Mouse (Mus musculus) gastrocnemius, postnatal 14 days (tissue): Measurements from ENCODE around the gene Klhl10. TPM values are rescaled to one million over a fixed set of nuclear protein-coding genes. Genes with fewer than 3 reads are reported as not detected.
A peak's percentile ranks its signal among the peaks of the same experiment; 100 is the strongest.

Source experiments
- DNase-seq: peaks from one replicate; pipeline ENCODE4 v3.0.0; 2021; ENCODE audit warnings: mixed read lengths
- intact Hi-C: fragments of 180-260 bp; cut with DNase I; formaldehyde crosslinking; loops from one replicate; pipeline ENCODE4 v1.15.1; 2025; ENCODE audit warnings: low total_unique reads
- total RNA-seq, 2 experiments: library from RNA; stranded (reverse); gene quantifications; 2 replicates each; pipeline ENCODE4 v1.2.3; 2021

Gene Klhl10
- total RNA-seq, 2 experiments from 2014 or later = 0.33 to 0.43 TPM

DNA sequence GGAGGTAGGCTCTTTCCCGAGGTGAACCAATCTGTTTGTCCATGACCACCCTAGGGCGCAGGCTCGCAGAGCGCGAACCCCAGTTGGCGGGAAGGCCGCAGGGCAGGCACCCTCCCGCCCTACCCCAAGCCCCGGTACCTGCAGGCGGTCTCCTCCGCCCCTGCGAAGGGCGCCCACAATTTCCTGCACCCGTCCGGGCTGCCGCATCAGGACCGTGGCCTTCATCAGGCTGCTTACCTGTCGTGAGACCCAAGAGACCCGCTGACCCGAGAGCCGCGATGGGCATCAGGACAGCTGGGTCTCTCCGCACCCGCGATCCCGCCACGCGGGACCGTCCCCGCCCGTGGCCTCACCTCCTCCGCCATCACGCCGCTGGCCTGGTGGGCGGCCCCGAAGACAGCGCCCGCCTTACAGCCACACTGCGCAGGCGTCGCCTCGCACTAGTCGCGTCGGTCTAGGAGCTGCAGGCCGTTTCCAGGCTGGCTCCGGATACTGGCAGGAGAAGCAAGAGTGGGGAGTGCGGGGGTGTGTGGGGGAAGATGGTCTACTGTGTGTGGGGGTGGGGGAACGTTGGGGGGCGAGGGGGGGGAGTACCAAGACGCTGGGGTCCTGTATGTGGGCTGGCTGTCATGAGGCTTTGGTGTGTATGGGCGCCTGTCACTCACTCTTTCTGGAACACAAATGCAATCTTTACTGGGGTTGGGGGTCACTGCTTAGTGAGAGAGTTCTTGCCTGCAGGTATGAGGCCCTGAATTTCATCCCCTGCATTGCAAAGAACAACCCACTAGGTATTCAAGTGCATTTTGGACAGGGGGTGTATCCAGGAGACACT is 810 bp upstream of the Klhl10 start:
- peak; percentile 87 for DNase-seq
- intact Hi-C loops = no loop called here

DNA sequence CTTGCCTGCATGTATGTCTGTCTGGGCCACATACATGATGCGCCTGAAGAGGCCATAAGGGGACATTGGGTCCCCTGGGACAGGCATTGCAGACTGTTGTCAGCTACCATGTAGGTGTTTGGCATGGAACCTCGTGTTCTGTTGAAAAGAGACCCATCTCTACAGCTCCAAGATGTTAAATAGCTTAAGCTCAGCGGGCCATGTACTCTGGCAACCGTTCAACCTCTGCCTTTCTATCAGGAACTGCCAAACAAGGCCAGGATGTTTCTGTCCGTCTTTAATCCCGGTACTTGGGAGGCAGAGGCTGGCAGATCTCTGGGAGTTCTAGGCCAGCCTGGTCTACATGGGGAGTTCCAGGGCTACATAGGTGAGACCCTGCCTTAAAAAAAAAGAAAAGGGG is 908 bp downstream of the Klhl10 start:
- intact Hi-C loops = no loop called here
- DNase-seq = no peak

DNA sequence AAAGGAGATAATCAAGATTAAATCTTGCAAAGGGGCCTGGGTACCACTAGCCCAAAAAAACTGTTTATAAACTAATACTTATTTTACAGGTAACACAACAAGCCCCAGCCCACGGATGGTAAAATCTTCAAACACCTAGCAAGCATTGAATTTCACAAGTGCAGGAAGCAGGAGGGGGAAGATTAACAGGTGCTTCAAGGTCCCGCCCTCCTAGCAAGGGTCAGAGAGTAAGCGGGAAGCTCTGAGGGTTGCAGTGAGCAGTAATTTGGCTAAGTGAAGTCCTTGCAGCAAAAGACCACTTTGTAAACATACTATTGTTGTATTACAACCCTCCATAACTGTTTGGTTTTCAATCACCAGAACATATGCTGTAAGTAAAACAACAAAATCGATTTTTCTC is 15.5 kb downstream of the Klhl10 start:
- no peak for DNase-seq
- intact Hi-C loops = no loop called here

DNA sequence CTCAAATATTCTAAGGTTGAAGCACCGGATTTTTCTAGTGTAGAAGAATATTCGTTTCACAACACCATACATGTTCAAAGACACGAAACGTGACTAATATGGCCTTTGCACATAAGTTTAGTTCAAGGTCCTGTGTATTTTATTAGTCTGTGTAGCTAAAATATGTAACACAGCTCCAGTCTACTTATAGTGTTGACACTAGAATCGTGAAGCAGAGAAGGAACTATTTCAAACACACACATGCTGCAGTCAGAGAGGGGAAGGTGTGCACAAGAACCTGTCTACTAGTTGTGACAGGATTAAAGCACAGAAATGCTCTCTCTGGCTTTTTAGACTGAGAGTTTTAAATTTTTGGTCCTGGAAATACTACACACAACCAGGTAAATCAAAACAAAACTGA is 16.0 kb downstream of the Klhl10 start:
- intact Hi-C loops = no loop called here
- no peak for DNase-seq

DNA sequence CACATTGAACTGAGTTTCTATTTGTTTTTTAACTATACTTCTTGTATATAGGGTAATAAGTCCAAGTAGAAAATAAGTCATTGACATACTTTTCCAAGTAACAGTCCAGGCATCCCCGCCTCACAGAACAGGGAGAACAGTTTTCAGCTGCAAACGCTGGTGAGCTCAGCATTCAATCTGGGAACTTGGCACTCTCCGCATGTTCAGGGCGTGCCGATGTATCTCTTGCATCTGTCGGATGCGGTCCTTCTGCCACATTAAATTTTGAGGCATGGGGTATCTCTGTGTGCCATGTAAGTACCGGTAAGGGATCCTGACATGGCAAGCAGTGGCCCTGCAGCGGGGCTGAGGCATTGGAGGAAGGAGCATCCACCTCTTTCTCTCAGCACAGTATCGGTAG is 21.0 kb downstream of the Klhl10 start:
- DNase-seq = no peak
- intact Hi-C loops = no loop called here

DNA sequence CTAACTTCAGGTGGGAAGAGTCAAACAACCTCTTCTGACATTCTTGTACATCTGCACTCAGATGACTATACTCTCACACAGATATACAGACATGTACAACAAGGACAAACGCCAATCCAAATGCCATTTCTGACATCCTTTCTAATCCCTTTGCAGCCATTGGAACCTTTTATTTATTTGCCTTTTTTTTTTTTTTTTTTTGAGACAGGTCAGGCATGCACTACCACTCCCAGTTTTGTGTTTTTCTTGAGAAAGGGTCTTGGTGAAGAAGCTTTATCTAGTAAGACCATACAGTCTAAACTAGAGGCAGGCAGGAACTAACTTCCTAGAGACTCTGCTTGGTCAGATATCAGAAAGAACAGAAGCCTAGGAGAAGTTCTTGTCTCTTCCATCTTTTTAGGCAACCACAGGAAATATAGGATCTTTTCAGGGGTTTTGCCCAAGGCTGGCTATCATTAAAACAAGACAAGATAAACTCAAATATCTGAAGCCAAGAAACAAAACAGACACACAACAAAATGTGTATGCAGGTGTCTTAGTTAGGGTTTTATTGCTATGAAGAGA is 23.6 kb downstream of the Klhl10 start:
- no peak for DNase-seq
- intact Hi-C loops = no loop called here

DNA sequence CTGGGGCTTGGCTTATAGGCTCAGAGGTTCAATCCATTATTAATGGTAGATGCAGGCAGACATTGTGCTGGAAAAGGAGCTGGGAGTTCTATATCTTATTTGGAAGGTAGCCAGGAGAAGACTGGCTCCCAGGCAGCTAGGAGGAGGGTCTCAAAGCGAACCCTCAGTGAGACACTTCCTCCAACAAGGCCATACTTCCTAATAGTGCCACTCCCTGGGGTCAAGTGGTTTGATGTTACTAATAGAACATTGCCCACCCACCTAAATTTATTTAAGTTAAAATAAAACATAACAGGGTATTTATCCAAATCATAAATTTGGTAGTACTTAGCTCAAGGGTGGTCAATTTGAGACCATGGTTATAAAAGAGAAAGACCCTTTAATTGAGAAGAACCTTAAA is 24.1 kb downstream of the Klhl10 start:
- intact Hi-C loops = no loop called here
- DNase-seq = no peak

DNA sequence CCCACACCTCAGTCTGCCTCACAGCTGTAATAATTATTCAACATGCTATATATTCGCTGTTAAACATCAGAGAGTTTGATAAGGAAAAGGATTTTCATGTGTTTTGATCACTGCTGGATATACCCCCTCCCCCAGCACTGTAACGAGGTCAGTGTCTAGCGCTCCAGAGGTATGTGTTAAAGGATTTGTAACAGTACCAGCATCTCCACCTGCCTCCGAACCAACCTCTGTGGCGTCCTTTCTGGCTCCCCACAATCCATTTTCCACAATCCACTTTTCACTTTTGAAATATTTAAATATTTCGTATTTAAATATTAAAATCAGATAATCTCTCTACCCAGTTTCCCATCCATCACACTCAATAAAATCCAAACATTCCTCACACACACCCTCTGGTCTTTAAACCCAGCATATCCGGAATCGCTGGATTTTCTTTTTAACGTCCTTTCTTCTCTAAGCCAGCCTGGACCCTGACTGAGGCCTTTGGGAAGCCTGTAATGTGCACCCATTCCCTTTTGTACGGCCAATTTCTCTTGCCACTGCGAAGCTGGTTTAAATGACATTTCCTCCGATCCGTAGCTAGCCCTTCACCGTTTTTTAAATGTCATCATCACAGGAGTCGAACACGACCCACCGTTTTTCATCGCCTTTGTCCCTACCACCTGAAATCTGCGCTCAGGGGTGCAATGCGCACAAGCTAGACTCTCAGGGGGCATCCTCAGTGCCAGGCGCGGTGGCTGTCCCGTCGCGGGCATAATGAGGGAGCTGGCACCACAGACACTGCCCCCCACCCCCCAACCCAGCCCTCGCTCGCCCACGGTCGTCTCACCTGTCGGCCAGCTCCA is 29.9 kb downstream of the Klhl10 start:
- intact Hi-C loops = loop anchor here (2.0 to 5.0 kb wide), 2 partner anchors 47 to 104 kb away; no protein-coding TSS in a partner anchor
- DNase-seq = no peak

DNA sequence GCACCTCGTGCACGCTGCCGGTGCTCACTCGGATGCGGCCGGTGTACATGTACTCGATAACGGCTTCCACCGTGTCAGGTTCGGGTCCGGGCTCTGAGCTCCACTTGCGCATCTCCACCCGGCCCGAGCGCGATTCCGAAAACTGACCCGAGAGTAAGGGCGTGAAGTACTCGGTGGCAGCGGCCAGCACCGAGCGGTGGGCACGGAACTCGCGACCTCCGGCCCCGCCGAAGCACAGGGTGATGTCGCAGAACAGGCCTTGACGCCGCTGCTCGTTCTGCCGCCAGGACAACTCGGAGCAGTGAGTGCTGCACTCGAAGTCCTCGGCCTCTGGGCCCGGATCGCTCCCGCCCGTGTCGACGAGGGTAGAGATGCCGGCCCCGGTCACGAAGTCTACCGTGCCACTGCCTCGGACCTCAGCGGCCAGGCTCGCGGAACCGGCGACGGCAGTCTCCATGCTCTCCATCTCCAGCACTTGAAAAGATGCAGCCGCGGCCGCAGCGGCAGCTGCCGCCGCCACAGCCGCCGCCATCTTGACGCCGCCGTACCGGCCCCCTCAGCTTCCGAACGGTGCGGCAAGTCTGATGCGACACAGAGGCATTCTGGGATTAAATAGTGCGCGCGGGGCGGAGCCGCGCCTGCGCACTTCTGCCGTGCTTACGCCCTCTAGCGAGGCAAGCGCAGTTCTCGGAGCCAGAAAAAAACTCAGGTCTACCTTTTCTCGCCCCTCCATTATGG is 30.6 kb downstream of the Klhl10 start, which contains the start of gene Klhl11:
Gene Klhl11 (minus strand): TSS at position 545 of the 738 bp plus-strand sequence.
- DNase-seq = peak; percentile 90
- intact Hi-C loops = loop anchor here (2.0 to 5.0 kb wide), 2 partner anchors 48 to 105 kb away; no protein-coding TSS in a partner anchor

DNA sequence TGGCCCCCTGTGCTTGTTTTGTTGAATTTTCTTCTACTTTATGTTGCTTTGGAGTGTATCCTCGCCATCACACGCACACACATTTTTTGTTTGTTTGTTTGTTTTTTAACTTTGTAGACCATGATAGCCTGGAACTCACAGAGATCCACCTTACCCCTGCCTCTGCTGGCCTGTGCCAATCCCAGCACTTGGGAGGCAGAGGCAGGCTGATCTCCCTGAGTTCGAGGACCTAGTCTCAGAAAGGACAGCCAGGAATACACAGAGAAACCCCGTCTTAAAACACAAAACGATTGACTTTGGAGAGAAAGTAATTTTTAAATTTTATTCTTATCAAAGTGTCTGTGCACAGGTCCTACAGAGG is 31.2 kb downstream of the Klhl10 start:
- DNase-seq = no peak
- intact Hi-C loops = loop anchor here (2.0 to 5.0 kb wide), 2 partner anchors 48 to 106 kb away; no protein-coding TSS in a partner anchor

DNA sequence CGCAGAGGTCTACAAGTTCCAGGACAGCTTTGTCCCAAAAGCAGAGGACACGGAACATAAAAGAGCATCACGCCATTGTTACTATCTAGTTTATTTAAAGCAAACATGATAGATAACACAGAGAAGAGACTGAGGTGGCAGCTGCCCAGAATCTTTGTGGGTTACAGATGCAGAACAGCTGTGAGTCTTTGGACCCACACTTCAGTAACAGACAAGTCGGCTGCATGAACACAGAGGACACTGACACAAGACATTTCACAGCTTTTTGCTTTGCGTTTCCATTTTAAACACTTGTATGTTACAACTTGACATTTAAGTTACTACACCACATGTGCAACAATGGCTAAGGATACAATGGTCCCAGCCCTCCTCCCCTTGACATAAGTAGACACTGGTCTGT is 34.6 kb downstream of the Klhl10 start:
- DNase-seq = no peak
- intact Hi-C loops = no loop called here

DNA sequence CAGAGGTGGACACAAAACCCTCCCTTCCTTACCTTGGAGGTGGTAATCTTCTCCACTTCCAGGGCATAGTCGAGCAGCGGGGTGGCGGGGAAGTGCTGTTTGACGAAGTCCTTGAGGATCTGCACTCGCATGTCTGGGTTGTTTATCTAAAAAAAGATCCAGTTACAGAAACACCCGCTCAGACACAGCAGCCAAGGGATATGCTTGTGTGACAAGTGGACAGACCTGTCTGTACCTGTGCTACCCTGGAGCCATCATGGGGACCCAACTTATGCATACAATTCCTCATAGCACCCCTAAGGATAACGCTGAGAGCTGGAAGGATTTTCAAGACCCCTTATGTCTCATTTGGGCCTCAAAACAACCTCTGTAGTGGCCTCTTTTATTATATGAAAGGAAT is 37.4 kb downstream of the Klhl10 start:
- intact Hi-C loops = no loop called here
- no peak for DNase-seq

DNA sequence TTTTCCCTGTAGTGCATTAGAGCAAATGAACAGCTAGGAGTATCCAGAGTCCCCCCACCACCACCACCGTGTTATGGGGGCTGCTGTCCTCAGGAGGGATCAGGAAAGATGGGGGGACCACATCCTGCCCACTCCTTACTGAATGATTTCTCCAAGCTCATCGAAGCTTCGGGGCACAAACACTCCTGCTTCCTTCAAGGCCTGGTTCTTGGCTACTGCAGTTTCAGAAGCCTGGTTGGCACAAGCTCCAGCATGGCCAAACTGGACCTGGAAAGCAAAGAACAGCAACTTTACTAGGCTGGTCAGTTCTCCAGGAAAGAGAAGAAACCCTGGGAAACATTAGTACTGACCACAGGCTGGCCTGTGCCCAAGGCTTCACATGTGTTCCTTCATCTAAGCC is 42.7 kb downstream of the Klhl10 start:
- intact Hi-C loops = no loop called here
- DNase-seq = no peak

DNA sequence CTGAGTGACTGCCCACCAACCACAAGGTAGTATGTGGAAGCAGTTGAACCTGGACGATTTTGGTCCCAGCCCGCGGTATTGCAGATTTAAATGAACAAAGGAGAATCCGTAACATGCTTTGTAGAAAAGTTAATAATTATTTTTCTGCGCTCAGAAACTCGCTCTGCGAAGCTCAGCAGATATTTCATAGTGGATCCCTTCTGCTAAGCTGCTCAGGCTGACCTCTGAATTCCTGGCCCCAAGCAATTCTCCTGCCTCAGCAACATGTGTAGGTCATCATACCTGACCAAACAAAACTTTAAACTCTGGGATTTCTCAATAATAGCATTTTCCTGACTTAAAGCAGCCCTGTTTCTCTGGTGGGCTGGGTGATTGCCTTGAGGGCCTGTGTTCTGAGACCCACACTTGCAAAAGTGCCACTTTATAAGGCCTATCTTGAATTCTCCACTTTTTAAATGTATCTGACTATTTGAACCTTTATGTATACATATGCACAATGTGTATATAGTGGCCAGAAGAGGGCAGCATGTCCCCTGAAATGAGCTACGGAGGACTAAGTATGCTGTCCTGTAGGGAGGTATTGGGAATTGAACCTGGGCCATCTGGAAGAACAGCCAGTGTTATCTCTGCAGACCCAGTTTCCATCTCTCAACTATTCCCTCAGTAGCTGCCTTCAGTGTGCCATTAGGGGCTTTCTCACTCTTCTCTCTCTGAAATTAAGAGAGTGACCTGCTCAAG is 44.3 kb downstream of the Klhl10 start:
- intact Hi-C loops = loop anchor here (5.0 kb wide), 1 partner anchor 71 kb away; no protein-coding TSS in a partner anchor
- no peak for DNase-seq

DNA sequence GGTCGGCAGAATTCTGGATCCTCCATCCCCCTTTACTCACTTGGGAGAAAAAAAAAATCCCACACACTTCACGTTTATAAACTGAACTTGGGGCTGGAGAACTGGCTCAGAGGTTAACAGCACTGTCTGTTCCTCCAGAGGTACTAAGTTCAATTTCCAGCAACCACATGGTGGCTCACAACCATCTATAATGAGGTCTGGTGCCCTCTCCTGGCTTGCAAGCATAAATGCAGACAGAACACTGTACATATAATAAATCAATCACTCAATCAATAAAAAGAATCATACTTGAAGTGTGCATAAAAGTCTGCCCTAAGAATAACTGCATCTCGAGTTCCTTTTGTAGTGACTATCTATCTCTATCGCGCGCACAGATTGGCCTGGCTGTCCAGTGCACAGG is 49.2 kb downstream of the Klhl10 start:
- intact Hi-C loops = no loop called here
- DNase-seq = no peak

DNA sequence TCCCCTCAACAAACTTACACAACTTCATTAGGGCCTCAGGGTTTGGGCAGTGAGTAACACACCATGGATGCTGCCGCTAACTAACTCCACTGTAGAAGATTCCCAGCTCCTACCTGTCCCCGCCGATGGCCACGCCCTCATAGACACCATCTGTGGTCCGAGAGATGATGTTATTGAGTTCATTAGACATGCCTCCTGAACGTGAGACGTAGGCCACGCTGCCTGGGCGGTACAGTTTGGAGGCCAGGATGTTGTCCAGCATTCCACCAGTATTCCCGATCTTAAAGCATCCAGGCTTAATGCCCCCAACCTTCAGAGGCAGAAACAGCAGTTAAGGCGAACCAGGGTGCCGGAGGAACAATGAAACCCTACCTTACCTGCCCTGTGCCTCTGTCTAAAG is 52.1 kb downstream of the Klhl10 start:
- intact Hi-C loops = no loop called here
- DNase-seq = no peak

DNA sequence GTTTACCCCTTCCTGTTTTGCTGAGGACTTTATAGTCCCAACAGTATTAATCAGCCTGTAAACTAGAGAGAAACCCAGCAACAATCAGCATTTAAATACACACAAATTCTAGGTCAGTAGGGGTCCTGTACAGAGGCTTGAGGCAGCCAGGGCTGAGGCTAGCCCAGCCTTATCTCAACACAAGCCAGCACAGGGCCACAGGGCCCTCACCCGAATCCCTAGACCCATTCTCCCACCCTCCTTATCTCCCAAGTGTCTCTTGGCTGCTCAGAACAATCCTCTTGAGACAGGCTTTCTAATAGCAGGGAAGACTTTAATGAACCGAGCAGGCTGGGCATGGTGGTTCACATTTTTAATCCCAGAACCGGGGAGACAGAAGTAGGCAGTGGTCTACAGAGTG is 58.5 kb downstream of the Klhl10 start:
- DNase-seq = no peak
- intact Hi-C loops = no loop called here

DNA sequence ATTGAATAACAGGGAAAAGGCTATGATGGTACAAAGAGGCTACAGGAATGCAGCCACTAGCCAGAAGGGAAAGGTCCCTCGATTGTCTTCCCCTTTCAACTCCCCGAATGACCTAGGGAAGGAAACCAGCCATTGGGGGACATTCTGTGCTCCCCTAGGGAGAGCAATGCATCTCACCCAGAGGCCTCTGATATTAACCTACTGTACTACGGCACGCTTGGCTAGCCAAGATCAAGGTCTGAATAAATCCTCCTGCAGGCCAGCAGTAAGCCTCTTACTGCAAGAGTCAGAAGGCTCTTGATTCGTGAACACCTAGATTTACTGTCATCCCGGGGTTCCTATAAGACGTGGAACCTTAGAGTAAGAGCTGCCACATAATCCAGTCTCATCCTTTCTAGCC is 58.9 kb downstream of the Klhl10 start:
- DNase-seq = no peak
- intact Hi-C loops = no loop called here

DNA sequence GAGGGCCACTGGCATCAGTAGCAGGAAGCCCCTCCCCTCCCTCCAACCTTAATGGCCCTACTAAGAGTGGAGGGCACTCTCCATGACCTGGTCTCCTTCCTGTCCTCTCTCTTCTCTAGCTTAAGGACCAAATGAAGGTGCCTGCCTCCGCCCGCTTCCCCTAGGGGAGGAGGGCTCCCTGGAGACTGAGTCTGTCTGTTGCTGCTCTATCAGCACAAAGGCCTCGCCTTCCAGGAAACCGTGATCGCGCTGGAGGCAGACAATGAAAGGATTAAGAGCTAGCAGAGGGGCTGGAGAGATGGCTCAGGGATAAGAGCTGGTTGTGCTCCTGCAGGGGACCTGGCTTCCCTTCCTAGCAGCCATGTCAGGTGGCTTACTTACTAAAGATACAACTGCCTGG is 59.6 kb downstream of the Klhl10 start:
- intact Hi-C loops = no loop called here
- no peak for DNase-seq
